Mouse (Mus musculus) neural tube, embryonic 11.5 days (tissue): ENCODE results near the gene Prf1. TPM values are rescaled to one million over a fixed set of nuclear protein-coding genes. Genes with fewer than 3 reads are reported as not detected.
A peak's percentile ranks its signal among the peaks of the same experiment; 100 is the strongest.

ENCODE experiments used
- ATAC-seq: fragments of 200-750 bp; cut with Nextera tagmentation; 2 replicates; pipeline ENCODE4 v1.8.0; 2017; ENCODE audit warnings: moderate number of reproducible peaks, mild to moderate bottlenecking, moderate TSS enrichment, moderate library complexity; ENCODE audit not compliant: insufficient read depth, low FRiP score, low TSS enrichment
- DNase-seq: peaks from one replicate; pipeline ENCODE4 v3.0.0-alpha.2; 2015; ENCODE audit warnings: low spot score
- H3K27ac ChIP-seq: fragments of 300-500 bp; sonication (generic); 2 replicates; pipeline ENCODE4 v1.5.1; 2014; ENCODE audit warnings: low read depth, mild to moderate bottlenecking, low read length
- H3K27me3 ChIP-seq: fragments of 300-500 bp; sonication (generic); 2 replicates; pipeline ENCODE4 v1.6.1; 2014; ENCODE audit warnings: mild to moderate bottlenecking, low read length, mixed read lengths; ENCODE audit not compliant: control insufficient read depth, insufficient read depth
- H3K36me3 ChIP-seq: fragments of 300-500 bp; sonication (generic); 2 replicates; pipeline ENCODE4 v1.6.1; 2014; ENCODE audit warnings: mild to moderate bottlenecking, low read length, moderate library complexity, mixed read lengths; ENCODE audit not compliant: control insufficient read depth, insufficient read depth
- H3K4me1 ChIP-seq: fragments of 300-500 bp; sonication (generic); 2 replicates; pipeline ENCODE4 v1.6.1; 2014; ENCODE audit warnings: low read length, mixed read lengths; ENCODE audit not compliant: control insufficient read depth, insufficient read depth
- H3K4me2 ChIP-seq: fragments of 300-500 bp; sonication (generic); 2 replicates; pipeline ENCODE4 v1.6.1; 2014; ENCODE audit warnings: low read depth, mild to moderate bottlenecking, moderate library complexity
- H3K4me3 ChIP-seq: fragments of 300-500 bp; sonication (generic); 2 replicates; pipeline ENCODE4 v1.5.1; 2014; ENCODE audit warnings: low read depth, low read length
- H3K9ac ChIP-seq: fragments of 300-500 bp; sonication (generic); 2 replicates; pipeline ENCODE4 v1.6.1; 2014; ENCODE audit warnings: mild to moderate bottlenecking, low read length
- H3K9me3 ChIP-seq: fragments of 300-500 bp; sonication (generic); 2 replicates; pipeline ENCODE4 v1.6.1; 2016; ENCODE audit warnings: low read length; ENCODE audit not compliant: control insufficient read depth
- WGBS: fragments of 180-500 bp; shearing (Covaris S2); extraction: QIAGEN DNeasy Blood & Tissue Kit; methylation state at CpG from one replicate; pipeline ENCODE4 v1.1.7; 2014; 5-methylcytosine and 5-hydroxymethylcytosine counted together
- polyA plus RNA-seq: library from polyadenylated mRNA; unstranded; fragments of >200 nt; fragmentation: Nextera tagmentation; extraction: Ambion mirVana; gene quantifications from 2 replicates; pipeline ENCODE4 v1.2.1, GENCODE M21; 2014

Gene Prf1
- polyA plus RNA-seq, 1 experiment from 2014 or later: not detected

DNA sequence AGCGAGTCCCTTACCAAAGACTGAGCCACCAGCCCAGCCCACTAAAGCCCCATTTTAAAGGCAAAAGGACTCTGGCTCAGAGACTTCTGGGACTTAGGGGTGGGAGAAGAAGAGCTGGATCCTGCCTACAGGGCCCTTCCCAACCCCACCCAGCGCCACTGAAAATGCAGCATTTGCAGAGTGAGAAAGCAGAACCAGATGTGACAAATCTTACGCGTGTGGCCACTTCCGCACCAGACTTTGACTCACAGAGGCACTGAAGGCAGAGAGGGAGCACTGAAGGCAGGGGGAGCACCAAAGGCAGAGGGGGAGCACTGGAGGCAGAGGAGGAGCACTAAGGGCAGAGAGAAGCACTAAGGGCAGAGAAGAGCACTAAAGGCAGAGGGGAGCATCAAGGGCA, 30.3 kb upstream of the Prf1 start:
- Histone ChIP-seq H3K9ac (no peak overlapping the region), H3K36me3 (no peaks in the 10 kb centered on the region), H3K27me3 (no peaks in the 10 kb centered on the region), H3K4me3 (no peak overlapping the region), H3K9me3 (no peaks in the 10 kb centered on the region), H3K27ac (no peak overlapping the region), H3K4me1 (no peaks in the 10 kb centered on the region), H3K4me2 (no peak overlapping the region)
- ATAC-seq: no peak
- DNase-seq: no peak
- WGBS: 84% methylated on average over 5 of the region's 5 CpGs

DNA sequence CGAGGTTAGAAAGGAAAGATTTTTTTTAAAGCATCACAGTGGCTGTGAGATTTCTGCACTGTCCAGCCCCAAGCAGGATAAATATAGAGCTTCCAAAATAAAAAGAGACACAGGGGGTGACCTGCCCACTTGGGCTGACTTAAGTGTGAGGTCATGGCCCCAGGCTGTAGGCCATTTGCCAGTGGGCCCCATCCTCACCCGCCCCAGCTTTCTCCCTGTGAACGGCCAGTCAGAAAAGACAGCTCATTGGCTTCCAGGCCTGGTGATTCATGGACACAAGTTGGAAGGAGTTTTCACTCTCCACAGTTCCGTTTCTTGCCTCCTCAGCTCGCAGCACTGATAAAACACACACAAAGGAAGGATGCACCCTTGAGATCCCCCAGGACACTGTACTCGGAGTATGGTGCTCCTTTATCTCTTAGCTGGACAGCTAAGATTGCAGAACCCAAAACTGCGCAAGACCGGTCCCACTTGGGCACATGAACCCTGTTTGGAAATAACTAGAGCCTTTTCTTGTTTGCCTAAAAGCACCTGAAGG, 25.5 kb upstream of the Prf1 start:
- WGBS: 46% methylated on average over 8 of the region's 8 CpGs
- DNase-seq: no peak
- no peak for ATAC-seq
- 0 out of 2 replicates have a peak, but pooled peaks cover 7% of the 10 kb centered on the region for H3K27me3 ChIP-seq
- H3K36me3 ChIP-seq: no peaks in the 10 kb centered on the region
- no peak overlapping the region for H3K4me2 ChIP-seq
- H3K27ac ChIP-seq: no peak overlapping the region
- no peak overlapping the region for H3K9ac ChIP-seq
- peaks cover 8% of the 10 kb centered on the region for H3K4me1 ChIP-seq
- no peaks in the 10 kb centered on the region for H3K9me3 ChIP-seq
- H3K4me3 ChIP-seq: no peak overlapping the region

DNA sequence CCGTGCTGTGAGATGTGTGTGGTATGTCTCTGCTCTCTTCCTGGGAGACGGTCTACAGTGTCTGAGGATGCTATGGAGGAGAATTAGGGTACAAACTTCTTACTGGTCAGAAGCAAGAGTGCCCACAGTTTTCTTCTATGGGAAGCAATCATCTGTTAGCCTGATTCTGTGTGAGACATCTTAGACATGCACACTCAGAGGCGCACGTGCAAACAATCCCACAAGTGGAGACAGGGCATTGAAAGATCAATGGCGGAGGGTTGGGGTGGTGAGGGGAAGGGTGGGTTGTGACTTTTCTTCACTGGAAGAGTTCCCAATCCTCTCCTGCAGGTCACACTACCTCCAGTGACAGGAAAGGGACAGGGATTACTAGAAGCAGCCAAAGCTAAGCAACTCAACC, 25.0 kb upstream of the Prf1 start:
- peak overlapping the region; percentile 61 for H3K9ac ChIP-seq
- H3K27ac ChIP-seq: no peak overlapping the region
- no peaks in the 10 kb centered on the region for H3K9me3 ChIP-seq
- no peaks in the 10 kb centered on the region for H3K36me3 ChIP-seq
- WGBS: 38% methylated on average over 5 of the region's 5 CpGs
- H3K4me1 ChIP-seq: peaks cover 8% of the 10 kb centered on the region
- H3K4me2 ChIP-seq: peak overlapping the region; percentile 90
- H3K27me3 ChIP-seq: 0 out of 2 replicates have a peak, but pooled peaks cover 7% of the 10 kb centered on the region
- no peak for DNase-seq
- peak overlapping the region; percentile 57 for H3K4me3 ChIP-seq
- no peak for ATAC-seq

DNA sequence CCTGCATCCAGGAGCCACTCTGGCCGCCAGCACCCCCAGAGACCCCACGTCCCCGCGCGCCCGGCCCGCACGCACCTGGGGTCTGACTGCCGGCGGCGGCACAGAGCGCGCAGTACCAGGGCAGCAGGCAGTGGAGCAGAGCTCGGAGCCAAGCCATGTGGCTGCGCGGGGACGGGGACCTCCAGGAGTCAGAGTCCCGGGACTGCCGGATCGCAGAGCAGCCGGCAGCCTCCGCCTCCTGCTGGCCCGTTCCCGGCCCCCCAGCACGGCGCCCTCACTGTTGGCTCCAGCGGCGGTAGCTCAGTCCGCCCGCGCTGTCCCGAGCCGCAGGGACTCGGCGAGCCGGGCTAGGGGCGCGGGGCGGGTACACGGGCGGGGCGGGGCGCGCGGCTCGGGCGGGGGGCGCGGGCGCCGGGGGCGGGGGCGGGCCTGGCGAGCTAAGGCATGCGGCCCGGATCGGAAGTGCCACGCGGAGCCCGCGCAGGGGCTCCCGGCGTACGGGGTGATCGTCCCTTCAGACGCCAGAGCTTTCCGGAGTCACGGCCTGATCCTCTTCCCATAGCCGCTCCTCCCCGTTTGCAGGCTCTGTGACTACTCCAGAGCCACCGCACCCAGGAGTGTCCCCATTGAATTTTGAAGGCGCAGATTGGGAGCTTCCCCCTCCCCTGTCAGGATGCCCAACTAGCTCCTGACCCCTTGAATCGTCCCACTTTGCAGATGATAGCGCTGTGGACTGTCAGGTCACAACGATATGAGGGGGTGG, 24.4 kb upstream of the Prf1 start, which contains the start of gene Adamts14:
TSS of gene Adamts14 (minus strand) at position 358 of the 763 bp plus-strand sequence.
- Histone ChIP-seq H3K36me3 (no peaks in the 10 kb centered on the region), H3K4me3 (peak within 1 kb of the TSS; percentile 57), H3K4me2 (peak within 1 kb of the TSS; percentile 90), H3K4me1 (peaks cover 8% of the 10 kb centered on the region), H3K27me3 (0 out of 2 replicates have a peak, but pooled peaks cover 7% of the 10 kb centered on the region), H3K27ac (no peak within 1 kb of the TSS), H3K9me3 (no peaks in the 10 kb centered on the region), H3K9ac (peak within 1 kb of the TSS; percentile 61)
- DNase-seq (peak; percentile 63), ATAC-seq (peak; percentile 55; the same call in 1 of the 2 replicates)
- WGBS: 1% methylated on average over 23 of the region's 75 CpGs

DNA sequence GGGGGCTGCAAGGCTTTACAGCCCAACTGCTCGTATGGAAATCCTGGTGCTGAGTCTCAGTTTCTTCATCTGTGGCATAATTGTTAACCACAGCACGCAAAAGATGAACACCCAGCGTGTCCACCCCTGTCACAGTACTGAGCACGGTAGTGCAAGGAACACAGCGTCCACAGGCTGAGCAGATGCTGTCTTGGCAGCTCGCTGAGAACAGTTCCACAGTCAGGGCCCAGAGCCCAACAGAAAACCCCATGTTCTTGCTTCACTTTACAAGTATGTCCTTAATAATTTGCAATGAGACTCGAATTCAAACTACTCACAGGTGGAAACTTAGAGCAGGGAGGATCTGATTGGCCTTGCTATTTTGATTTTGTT, 23.8 kb upstream of the Prf1 start:
- Histone ChIP-seq H3K9me3 (no peaks in the 10 kb centered on the region), H3K36me3 (no peaks in the 10 kb centered on the region), H3K9ac (no peak overlapping the region; the same call in 1 of the 2 replicates), H3K27ac (no peak overlapping the region), H3K4me1 (peaks cover 8% of the 10 kb centered on the region), H3K27me3 (0 out of 2 replicates have a peak, but pooled peaks cover 7% of the 10 kb centered on the region), H3K4me3 (peak overlapping the region; percentile 57), H3K4me2 (peak overlapping the region; percentile 90)
- ATAC-seq (no peak), DNase-seq (no peak)
- WGBS: 47% methylated on average over 7 of the region's 7 CpGs

DNA sequence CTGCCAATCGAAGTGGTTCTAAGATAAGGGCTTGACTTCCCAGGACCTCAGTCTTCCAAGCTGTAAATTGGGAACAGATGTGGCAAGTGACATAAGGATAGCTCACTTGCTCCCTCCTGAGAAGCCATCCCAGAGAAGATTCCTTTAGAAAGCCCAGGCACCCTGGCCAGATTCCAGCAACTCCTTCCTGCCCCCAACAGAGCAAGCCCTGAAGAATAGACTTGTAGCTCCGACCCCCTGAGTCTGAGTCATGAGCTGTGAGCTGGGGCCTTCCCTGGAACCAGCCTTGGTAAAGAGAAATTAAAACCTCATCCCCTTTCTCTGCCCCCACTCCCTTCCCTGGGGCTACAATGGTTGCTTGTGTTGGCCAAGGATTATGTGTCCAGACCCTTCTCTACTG, 23.1 kb upstream of the Prf1 start:
- no peak for DNase-seq
- no peak overlapping the region for H3K9ac ChIP-seq
- H3K4me2 ChIP-seq: no peak overlapping the region
- ATAC-seq: no peak
- H3K9me3 ChIP-seq: no peaks in the 10 kb centered on the region
- no peak overlapping the region for H3K4me3 ChIP-seq
- H3K36me3 ChIP-seq: no peaks in the 10 kb centered on the region
- 68% methylated on average over 2 of the region's 2 CpGs for WGBS
- H3K4me1 ChIP-seq: peaks cover 8% of the 10 kb centered on the region
- 0 out of 2 replicates have a peak, but pooled peaks cover 7% of the 10 kb centered on the region for H3K27me3 ChIP-seq
- H3K27ac ChIP-seq: no peak overlapping the region

DNA sequence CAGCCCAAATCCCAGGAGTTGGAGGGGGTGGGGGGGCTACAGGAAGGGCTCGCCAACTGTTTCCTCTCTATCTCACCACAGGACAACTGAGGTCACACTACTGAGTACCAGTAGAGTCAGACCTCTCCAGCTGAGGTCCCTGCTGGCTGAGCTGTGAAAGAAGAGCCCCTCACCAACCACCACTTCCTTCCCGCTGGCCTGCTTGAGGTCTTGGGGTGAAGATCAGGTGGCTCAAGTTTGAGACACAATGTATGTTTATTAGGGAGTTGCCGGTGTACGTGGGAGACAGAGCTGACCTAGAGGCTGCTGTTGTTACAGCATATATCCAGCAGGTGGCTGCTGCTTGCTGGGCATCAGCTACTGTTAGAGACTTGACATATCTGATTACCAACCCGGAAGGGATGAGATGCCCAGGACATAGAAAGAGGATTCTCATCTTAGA, 21.9 kb upstream of the Prf1 start:
- Histone ChIP-seq H3K27me3 (0 out of 2 replicates have a peak, but pooled peaks cover 7% of the 10 kb centered on the region), H3K27ac (no peak overlapping the region), H3K4me1 (peaks cover 8% of the 10 kb centered on the region), H3K9me3 (no peaks in the 10 kb centered on the region), H3K9ac (no peak overlapping the region), H3K4me2 (no peak overlapping the region), H3K36me3 (no peaks in the 10 kb centered on the region), H3K4me3 (no peak overlapping the region)
- 5% methylated on average over 5 of the region's 5 CpGs for WGBS
- DNase-seq (peak; percentile 61), ATAC-seq (no peak)

DNA sequence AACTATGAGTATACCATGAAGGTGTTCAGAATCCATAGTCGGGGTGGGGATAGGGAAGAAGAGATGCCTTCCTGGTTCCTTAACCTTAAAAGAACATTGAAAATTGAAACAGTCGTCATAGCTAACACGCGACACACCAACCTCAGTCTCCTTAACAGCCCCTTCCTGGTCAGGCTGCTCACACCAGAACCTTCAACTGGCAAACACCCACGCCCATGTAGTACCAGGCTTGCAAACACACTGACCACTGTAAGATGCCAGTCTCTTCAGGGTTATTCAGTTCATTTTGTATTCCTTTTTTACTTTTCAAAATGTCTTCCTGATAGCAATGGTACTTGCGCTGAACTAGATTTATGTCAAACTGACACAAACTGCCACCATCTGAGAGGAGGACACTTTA, 20.6 kb upstream of the Prf1 start:
- Histone ChIP-seq H3K4me2 (no peak overlapping the region), H3K27ac (no peak overlapping the region), H3K27me3 (0 out of 2 replicates have a peak, but pooled peaks cover 7% of the 10 kb centered on the region), H3K4me1 (peaks cover 8% of the 10 kb centered on the region), H3K9me3 (no peaks in the 10 kb centered on the region), H3K4me3 (no peak overlapping the region), H3K9ac (no peak overlapping the region), H3K36me3 (no peaks in the 10 kb centered on the region)
- WGBS: 88% methylated on average over 6 of the region's 6 CpGs
- no peak for DNase-seq
- no peak for ATAC-seq
